Mouse (Mus musculus): ENCODE results near the gene 4930442H23Rik.

DNA sequence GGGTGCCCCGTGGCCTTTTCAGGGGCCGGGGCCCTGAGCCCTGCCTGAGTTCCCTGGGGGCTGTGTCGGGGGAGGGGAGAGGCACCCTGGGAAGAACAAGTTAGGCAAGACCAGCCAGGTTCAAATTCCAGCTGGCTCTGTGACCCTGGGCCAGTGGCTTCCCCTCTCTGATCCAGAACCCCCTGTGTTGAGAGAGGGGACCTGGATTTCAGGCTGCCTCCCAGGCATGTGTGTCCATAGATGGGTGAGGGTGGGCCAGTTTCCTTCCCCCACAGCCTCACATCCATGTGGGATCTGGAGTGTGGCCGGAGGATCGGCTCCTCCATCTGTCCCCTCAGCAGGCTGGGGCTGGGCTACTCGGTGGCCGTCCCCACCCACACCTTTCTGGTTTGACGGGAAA lies 43.6 kb downstream of the 4930442H23Rik start:
- TF ChIP-seq CTCF (IDR thresholded peaks at IDR 0.05): no peak
- no peak for TF ChIP-seq POLR2A (IDR thresholded peaks at IDR 0.05; ENCODE audit: insufficient read depth, low read depth, low read length)
